Mouse (Mus musculus) heart, embryonic 13.5 days (tissue): ENCODE results near the gene Gse1. TPM values are rescaled to one million over a fixed set of nuclear protein-coding genes. Genes with fewer than 3 reads are reported as not detected.

ENCODE experiments used
- ATAC-seq: fragments of 200-750 bp; cut with Nextera tagmentation; 2 replicates; pipeline ENCODE4 v1.8.0; 2017; ENCODE audit warnings: moderate TSS enrichment; ENCODE audit not compliant: insufficient number of reproducible peaks, low FRiP score, low TSS enrichment; ENCODE audit errors: extremely low read depth
- H3K27ac ChIP-seq: fragments of 300-500 bp; sonication (generic); replicated peaks from 2 replicates; pipeline ENCODE4 v1.5.1; 2015; ENCODE audit warnings: moderate library complexity, mild to moderate bottlenecking, inconsistent platforms
- H3K27me3 ChIP-seq: fragments of 300-500 bp; sonication (generic); replicated peaks from 2 replicates; pipeline ENCODE4 v1.6.1; 2015; ENCODE audit warnings: mild to moderate bottlenecking, inconsistent platforms
- H3K36me3 ChIP-seq: fragments of 300-500 bp; sonication (generic); 2 replicates; pipeline ENCODE4 v1.6.1; 2015; ENCODE audit warnings: mild to moderate bottlenecking, inconsistent platforms
- H3K4me1 ChIP-seq: fragments of 300-500 bp; sonication (generic); 2 replicates; pipeline ENCODE4 v1.6.1; 2015; ENCODE audit warnings: inconsistent platforms
- H3K4me2 ChIP-seq: fragments of 300-500 bp; sonication (generic); 2 replicates; pipeline ENCODE4 v1.6.1; 2015; ENCODE audit warnings: inconsistent platforms, mild to moderate bottlenecking, moderate library complexity
- H3K4me3 ChIP-seq: fragments of 300-500 bp; sonication (generic); 2 replicates; pipeline ENCODE4 v1.5.1; 2015; ENCODE audit warnings: moderate library complexity, mild to moderate bottlenecking, inconsistent platforms
- H3K9ac ChIP-seq: fragments of 300-500 bp; sonication (generic); 2 replicates; pipeline ENCODE4 v1.6.1; 2015; ENCODE audit warnings: inconsistent platforms, mild to moderate bottlenecking, moderate library complexity
- H3K9me3 ChIP-seq: fragments of 300-500 bp; sonication (generic); 2 replicates; pipeline ENCODE4 v1.6.1; 2016; ENCODE audit warnings: inconsistent platforms
- WGBS: fragments of 180-500 bp; shearing (Covaris S2); methylation state at CpG from one replicate; pipeline ENCODE4 v1.1.7; 2015; ENCODE audit warnings: mixed read lengths; 5-methylcytosine and 5-hydroxymethylcytosine counted together
- polyA plus RNA-seq: library from polyadenylated mRNA; unstranded; fragments of >200 nt; fragmentation: Nextera tagmentation; extraction: Ambion mirVana; gene quantifications from 2 replicates; pipeline ENCODE4 v1.2.1, GENCODE M21; 2015

Gene Gse1
- 8.5 and 8.6 TPM in 2 replicates for polyA plus RNA-seq

DNA sequence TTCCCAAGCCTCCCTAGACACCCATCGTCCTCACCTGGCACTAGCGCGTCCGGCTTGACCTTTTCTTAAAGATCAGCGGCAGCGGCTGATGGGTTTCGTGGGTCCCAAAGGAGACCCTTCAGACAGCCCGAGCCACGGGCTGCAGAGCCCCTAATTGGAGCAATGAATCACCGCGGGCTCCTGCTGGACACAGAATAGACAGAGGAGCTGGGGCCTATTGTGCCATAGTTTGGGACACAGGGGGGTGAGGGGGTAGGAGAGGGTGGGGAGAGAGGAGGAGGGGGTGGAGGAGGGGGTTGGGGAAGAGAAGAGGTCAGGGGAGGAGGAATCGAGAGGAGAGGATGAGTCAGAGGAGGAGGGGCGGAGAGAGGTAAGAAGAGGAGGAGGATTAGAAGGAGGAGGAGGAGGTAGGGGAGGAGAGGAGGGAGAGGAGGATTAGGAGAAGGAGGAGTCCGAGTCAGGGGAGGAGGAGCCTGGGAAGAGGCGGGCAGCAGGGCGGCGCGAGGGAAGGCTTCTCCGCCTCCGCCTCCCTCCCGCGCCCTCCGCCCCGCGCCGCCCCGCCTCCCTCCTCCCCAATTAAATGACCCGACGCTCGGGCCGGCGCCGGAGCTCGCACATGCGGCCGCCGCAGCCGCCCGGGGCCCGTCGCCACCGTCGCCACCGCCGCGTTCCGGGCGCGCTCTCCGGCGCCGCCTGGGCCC is at the start of gene Gse1:
TSS of gene Gse1 (plus strand) at position 566 of the 701 bp plus-strand sequence.
- H3K4me3 ChIP-seq, result peak within 1 kb of the TSS; percentile 69
- H3K27ac ChIP-seq, result peak within 1 kb of the TSS; percentile 56; the same call in 1 of the 2 replicates
- no peaks in the 10 kb centered on the region for H3K36me3 ChIP-seq
- H3K4me1 ChIP-seq, result peaks cover 73% of the 10 kb centered on the region
- H3K4me2 ChIP-seq, result peak within 1 kb of the TSS; percentile 80
- peak within 1 kb of the TSS; percentile 85 for H3K9ac ChIP-seq
- H3K27me3 ChIP-seq, result peaks cover 35% of the 10 kb centered on the region
- 11% methylated on average over 13 of the region's 52 CpGs for WGBS
- ATAC-seq, result peak; percentile 56
- no peaks in the 10 kb centered on the region for H3K9me3 ChIP-seq

DNA sequence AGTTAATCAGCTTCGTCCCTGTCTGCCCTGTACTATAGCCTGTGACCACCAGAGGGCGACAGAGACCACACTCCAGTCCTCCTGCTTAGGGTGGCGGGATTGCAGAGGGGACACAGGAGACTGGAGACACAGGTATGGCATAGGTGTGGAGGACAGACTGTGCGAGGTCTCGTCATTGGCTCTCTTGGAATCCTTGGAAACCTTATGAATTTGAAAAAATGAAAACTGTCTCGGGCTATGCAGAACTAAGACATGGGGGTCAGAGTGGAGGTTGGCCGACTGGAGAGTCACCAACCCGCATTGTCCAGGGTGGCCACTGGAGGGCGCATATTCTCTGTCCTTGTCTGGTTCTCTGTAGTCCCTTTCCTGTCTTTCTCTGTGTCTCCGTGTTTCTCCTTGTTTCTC is 49.2 kb upstream of the Gse1 start:
- 2% methylated on average over 10 of the region's 10 CpGs for WGBS
- H3K4me3 ChIP-seq, result peak overlapping the region; percentile 36
- H3K27ac ChIP-seq, result no peak overlapping the region
- no peak for ATAC-seq
- peaks cover 38% of the 10 kb centered on the region for H3K27me3 ChIP-seq
- peak overlapping the region; percentile 37; the same call in 1 of the 2 replicates for H3K9ac ChIP-seq
- H3K36me3 ChIP-seq, result no peaks in the 10 kb centered on the region
- peaks cover 30% of the 10 kb centered on the region for H3K4me1 ChIP-seq
- H3K4me2 ChIP-seq, result peak overlapping the region; percentile 69
- H3K9me3 ChIP-seq, result no peaks in the 10 kb centered on the region

DNA sequence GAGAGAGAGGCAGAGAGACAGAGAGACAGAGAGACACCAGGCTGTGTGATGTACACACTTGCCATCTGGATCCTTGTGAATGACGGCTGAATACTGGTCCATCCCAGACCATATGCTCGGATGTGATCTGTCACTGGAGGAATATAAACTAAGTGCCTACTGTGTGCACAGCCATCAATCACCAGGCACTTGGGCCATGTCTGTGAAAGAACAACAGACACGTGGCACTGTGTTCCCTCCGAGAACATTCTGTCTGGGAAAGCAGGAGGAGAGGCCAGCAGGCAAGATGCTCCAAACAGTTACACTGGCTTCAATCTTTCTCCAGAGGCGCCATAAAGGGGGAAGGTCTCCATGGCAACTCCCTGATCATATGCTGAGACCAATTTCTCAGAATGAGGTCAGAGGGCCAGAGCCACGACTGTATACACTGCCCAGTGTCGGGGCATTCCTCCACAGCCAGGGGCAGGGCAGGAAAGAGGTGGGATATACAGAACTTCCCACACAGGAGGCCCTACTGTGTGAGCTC is 47.7 kb upstream of the Gse1 start:
- 59% methylated on average over 7 of the region's 7 CpGs for WGBS
- Histone ChIP-seq H3K9me3 (no peaks in the 10 kb centered on the region), H3K9ac (no peak overlapping the region), H3K4me1 (peaks cover 45% of the 10 kb centered on the region), H3K36me3 (no peaks in the 10 kb centered on the region), H3K27me3 (peaks cover 24% of the 10 kb centered on the region), H3K4me2 (no peak overlapping the region), H3K27ac (no peak overlapping the region), H3K4me3 (no peak overlapping the region)
- ATAC-seq, result no peak

DNA sequence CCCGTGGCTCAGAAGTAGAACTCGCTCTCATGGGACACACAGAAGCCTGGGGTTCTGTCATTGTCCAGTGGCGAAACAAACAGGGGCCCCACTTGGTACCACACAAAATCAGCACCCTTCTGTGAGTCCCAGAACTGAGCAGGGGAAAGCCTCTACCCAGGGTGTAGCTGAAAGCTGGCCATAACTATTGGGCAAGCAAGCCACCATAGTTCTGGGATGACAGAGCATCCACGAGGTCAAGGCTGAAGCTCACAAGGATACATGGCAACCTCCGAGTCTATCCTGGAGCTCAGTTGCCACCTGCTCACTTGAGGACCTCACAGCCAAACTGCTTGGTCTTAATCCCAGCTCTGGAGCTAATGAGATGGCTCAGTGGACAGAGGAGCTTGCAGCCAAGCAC is 47.0 kb upstream of the Gse1 start:
- WGBS, result 80% methylated on average over 5 of the region's 5 CpGs
- H3K36me3 ChIP-seq, result no peaks in the 10 kb centered on the region
- no peak for ATAC-seq
- no peak overlapping the region for H3K27ac ChIP-seq
- no peak overlapping the region for H3K9ac ChIP-seq
- no peak overlapping the region for H3K4me3 ChIP-seq
- H3K4me2 ChIP-seq, result no peak overlapping the region
- peaks cover 16% of the 10 kb centered on the region for H3K27me3 ChIP-seq
- no peaks in the 10 kb centered on the region for H3K9me3 ChIP-seq
- H3K4me1 ChIP-seq, result peaks cover 52% of the 10 kb centered on the region

DNA sequence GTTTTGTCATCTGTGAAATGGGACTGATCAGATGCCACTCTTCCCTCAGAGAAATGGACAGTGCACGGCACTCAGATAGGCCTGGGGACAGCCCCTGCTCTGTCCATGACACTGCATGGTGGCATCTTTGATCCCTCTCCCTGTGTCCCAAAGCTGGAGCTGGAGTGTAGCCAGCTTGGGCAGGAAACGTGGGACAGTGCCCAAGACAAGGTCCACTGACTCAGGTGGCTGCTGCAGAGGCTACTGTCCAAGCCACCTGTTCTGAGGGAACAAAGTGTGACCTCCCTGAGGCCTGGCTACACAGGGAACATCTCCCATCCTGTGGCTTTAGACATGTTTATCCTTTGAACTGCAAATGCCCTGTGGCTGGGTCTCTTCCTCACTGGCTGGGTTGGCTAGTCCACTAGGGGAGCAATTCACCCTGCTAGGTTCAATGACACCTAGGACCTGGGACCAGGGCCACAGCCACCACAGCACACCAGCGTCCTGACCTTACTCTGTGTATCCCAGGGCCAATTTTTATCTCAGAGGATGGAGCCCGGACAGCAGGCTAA is 46.3 kb upstream of the Gse1 start:
- H3K27ac ChIP-seq, result no peak overlapping the region
- H3K4me2 ChIP-seq, result no peak overlapping the region
- 47% methylated on average over 4 of the region's 4 CpGs for WGBS
- peaks cover 12% of the 10 kb centered on the region for H3K27me3 ChIP-seq
- peaks cover 52% of the 10 kb centered on the region for H3K4me1 ChIP-seq
- no peak overlapping the region for H3K4me3 ChIP-seq
- H3K9ac ChIP-seq, result no peak overlapping the region
- no peaks in the 10 kb centered on the region for H3K36me3 ChIP-seq
- no peak for ATAC-seq
- H3K9me3 ChIP-seq, result no peaks in the 10 kb centered on the region

DNA sequence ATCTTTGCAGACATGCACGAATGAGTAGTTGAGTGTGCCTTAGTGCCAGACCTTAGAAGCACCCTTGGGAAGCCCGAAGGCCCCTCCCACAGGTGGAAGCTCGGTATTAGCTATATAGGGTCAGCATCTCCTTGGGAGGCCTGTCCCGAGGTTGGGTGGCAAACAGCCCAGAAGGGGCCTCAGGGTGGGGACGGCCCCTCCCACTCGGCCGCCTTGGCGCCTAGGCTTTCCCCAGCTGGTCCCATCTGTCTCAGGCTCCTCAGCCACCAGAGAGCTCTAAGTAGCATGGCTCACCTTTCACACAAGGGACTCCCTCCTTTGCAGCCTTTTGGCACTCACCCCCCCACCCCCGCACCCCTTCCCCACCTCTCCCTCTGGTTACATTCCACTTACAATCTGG is 43.9 kb upstream of the Gse1 start:
- H3K27ac ChIP-seq, result no peak overlapping the region; the same call in 1 of the 2 replicates
- H3K9ac ChIP-seq, result no peak overlapping the region
- no peak overlapping the region for H3K4me2 ChIP-seq
- ATAC-seq, result no peak
- H3K9me3 ChIP-seq, result no peaks in the 10 kb centered on the region
- WGBS, result 22% methylated on average over 8 of the region's 9 CpGs
- H3K4me3 ChIP-seq, result no peak overlapping the region
- no peaks in the 10 kb centered on the region for H3K36me3 ChIP-seq
- no peaks in the 10 kb centered on the region for H3K27me3 ChIP-seq
- H3K4me1 ChIP-seq, result peaks cover 39% of the 10 kb centered on the region

GRCm38 (mm10) chr8:120184850-120185792 is 43.1 kb upstream of the Gse1 start:
- no peak overlapping the region for H3K4me3 ChIP-seq
- H3K9me3 ChIP-seq, result no peaks in the 10 kb centered on the region
- 34% methylated on average over 16 of the region's 17 CpGs for WGBS
- peak overlapping the region; percentile 68 for H3K27ac ChIP-seq
- no peak for ATAC-seq
- H3K36me3 ChIP-seq, result no peaks in the 10 kb centered on the region
- no peaks in the 10 kb centered on the region for H3K27me3 ChIP-seq
- H3K9ac ChIP-seq, result peak overlapping the region; percentile 62
- H3K4me1 ChIP-seq, result peaks cover 44% of the 10 kb centered on the region
- H3K4me2 ChIP-seq, result peak overlapping the region; percentile 18

GRCm38 (mm10) chr8:120186454-120186853 is 41.8 kb upstream of the Gse1 start:
- H3K27me3 ChIP-seq, result no peaks in the 10 kb centered on the region
- no peaks in the 10 kb centered on the region for H3K36me3 ChIP-seq
- H3K4me2 ChIP-seq, result no peak overlapping the region
- peak overlapping the region; percentile 68; the same call in 1 of the 2 replicates for H3K27ac ChIP-seq
- no peak overlapping the region for H3K4me3 ChIP-seq
- no peaks in the 10 kb centered on the region for H3K9me3 ChIP-seq
- H3K4me1 ChIP-seq, result peaks cover 56% of the 10 kb centered on the region
- 51% methylated on average over 8 of the region's 8 CpGs for WGBS
- H3K9ac ChIP-seq, result no peak overlapping the region
- no peak for ATAC-seq

- no peaks in the 10 kb centered on the region for H3K36me3 ChIP-seq
- no peak overlapping the region for H3K27ac ChIP-seq
- no peaks in the 10 kb centered on the region for H3K27me3 ChIP-seq
- no peak overlapping the region for H3K9ac ChIP-seq
- no peak overlapping the region for H3K4me3 ChIP-seq
- no peak for ATAC-seq
- no peak overlapping the region for H3K4me2 ChIP-seq
- 73% methylated on average over 6 of the region's 6 CpGs for WGBS
- peaks cover 62% of the 10 kb centered on the region for H3K4me1 ChIP-seq
- H3K9me3 ChIP-seq, result no peaks in the 10 kb centered on the region
These were observed 39.7 kb upstream of the Gse1 start for GRCm38 (mm10) chr8:120188510-120188909.

DNA sequence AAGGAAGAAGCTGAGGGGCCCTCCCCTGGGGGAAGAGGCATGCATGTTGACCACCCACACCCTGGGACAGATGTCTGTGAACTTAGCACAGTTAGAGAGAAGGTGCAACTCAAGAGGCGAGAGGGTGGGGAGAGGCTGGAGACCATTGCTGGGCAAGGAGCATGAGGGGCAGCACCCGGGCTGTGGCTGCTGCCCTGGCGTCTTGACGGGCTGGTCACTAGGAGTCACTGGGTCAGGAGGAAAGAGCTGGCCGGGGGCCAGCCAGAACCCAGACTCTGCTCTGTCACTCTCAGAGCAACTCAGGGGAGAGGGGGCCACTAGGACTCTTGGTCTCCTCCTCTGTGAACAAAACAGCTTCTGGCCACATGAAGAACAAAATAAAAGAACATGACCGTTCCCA is 38.8 kb upstream of the Gse1 start:
- no peak for ATAC-seq
- peaks cover 57% of the 10 kb centered on the region for H3K4me1 ChIP-seq
- no peaks in the 10 kb centered on the region for H3K27me3 ChIP-seq
- no peaks in the 10 kb centered on the region for H3K9me3 ChIP-seq
- no peaks in the 10 kb centered on the region for H3K36me3 ChIP-seq
- no peak overlapping the region for H3K27ac ChIP-seq
- no peak overlapping the region for H3K9ac ChIP-seq
- no peak overlapping the region for H3K4me3 ChIP-seq
- WGBS, result 68% methylated on average over 6 of the region's 6 CpGs
- H3K4me2 ChIP-seq, result no peak overlapping the region
